Mouse (Mus musculus): ENCODE measurements around the gene Selenow.
"Not testable (repeated sequence)": the region's sequence is repeated elsewhere in the genome, so short reads cannot be mapped to it uniquely, and the experiment has no call there.

Gene Selenow

GRCm38 (mm10) chr7:15945721-15946536 lies 23.7 kb upstream of the Selenow start, which contains the start of gene Nop53:
Nop53 (minus strand) TSS chr7:15946074.
- DNase-seq (ENCODE audit: low spot score): peak; percentile 89

GRCm38 (mm10) chr7:15945211-15945610 lies 23.0 kb upstream of the Selenow start:
- no peak for DNase-seq (ENCODE audit: low spot score)

GRCm38 (mm10) chr7:15944311-15944710 lies 22.1 kb upstream of the Selenow start:
- no peak for DNase-seq (ENCODE audit: low spot score)

GRCm38 (mm10) chr7:15938621-15939020 lies 16.4 kb upstream of the Selenow start:
- DNase-seq (ENCODE audit: low spot score): no peak

- DNase-seq (ENCODE audit: low spot score): no peak
These were observed 15.3 kb upstream of the Selenow start for GRCm38 (mm10) chr7:15937491-15937890.

- no peak for DNase-seq (ENCODE audit: low spot score)
These were observed 11.5 kb upstream of the Selenow start for GRCm38 (mm10) chr7:15933437-15934359.

- DNase-seq (ENCODE audit: low spot score): no peak
These were observed 9.4 kb upstream of the Selenow start for GRCm38 (mm10) chr7:15931635-15932034.

GRCm38 (mm10) chr7:15930543-15930942 lies 8.3 kb upstream of the Selenow start:
- DNase-seq (ENCODE audit: low spot score): no peak

GRCm38 (mm10) chr7:15929910-15930309 lies 7.7 kb upstream of the Selenow start:
- DNase-seq (ENCODE audit: low spot score): peak; percentile 77

- DNase-seq (ENCODE audit: low spot score): no peak
These were observed 406 bp downstream of the Selenow start for GRCm38 (mm10) chr7:15921796-15922195.

GRCm38 (mm10) chr7:15920645-15921190 lies 1.5 kb downstream of the Selenow start:
- DNase-seq (ENCODE audit: low spot score): no peak

GRCm38 (mm10) chr7:15919947-15920346 lies 2.3 kb downstream of the Selenow start:
- no peak for DNase-seq (ENCODE audit: low spot score)

- no peak for DNase-seq (ENCODE audit: low spot score)
These were observed 3.8 kb downstream of the Selenow start for GRCm38 (mm10) chr7:15918371-15918770.

- no peak for DNase-seq (ENCODE audit: low spot score)
These were observed 5.2 kb downstream of the Selenow start for GRCm38 (mm10) chr7:15916996-15917395.

GRCm38 (mm10) chr7:15916134-15916723 lies 6.0 kb downstream of the Selenow start:
- DNase-seq (ENCODE audit: low spot score): no peak

GRCm38 (mm10) chr7:15915695-15916094 lies 6.5 kb downstream of the Selenow start:
- not testable (repeated sequence) for DNase-seq (ENCODE audit: low spot score)

GRCm38 (mm10) chr7:15914751-15915150 lies 7.5 kb downstream of the Selenow start:
- no peak for DNase-seq (ENCODE audit: low spot score)

- peak; percentile 40 for DNase-seq (ENCODE audit: low spot score)
These were observed 8.0 kb downstream of the Selenow start for GRCm38 (mm10) chr7:15914252-15914651.

GRCm38 (mm10) chr7:15912183-15912582 lies 10.0 kb downstream of the Selenow start:
- peak; percentile 76 for DNase-seq (ENCODE audit: low spot score)

GRCm38 (mm10) chr7:15910521-15910920 lies 11.7 kb downstream of the Selenow start:
- no peak for DNase-seq (ENCODE audit: low spot score)

GRCm38 (mm10) chr7:15907971-15908590 lies 14.1 kb downstream of the Selenow start:
- no peak for DNase-seq (ENCODE audit: low spot score)

GRCm38 (mm10) chr7:15906602-15907001 lies 15.6 kb downstream of the Selenow start:
- DNase-seq (ENCODE audit: low spot score): no peak
